Mouse (Mus musculus) left cerebral cortex, adult 2 months (tissue): ENCODE measurements at regions not wholly inside any gene's neighbourhood (a gene's known extent, or its start where the extent isn't known, plus 50 kb on each side); places are given as distances from the start of the nearest gene placed in this dataset.

Experiments used
- DNase-seq, 2 experiments: peaks; one replicate each; pipeline ENCODE4 v3.0.0; 2021 to 2022; ENCODE audit warnings: low spot score in 2 of 2, mixed read lengths in 1 of 2; ENCODE audit errors: extremely low spot score in 1 of 2
- H3K27ac ChIP-seq: fragments of 200-600 bp; 2 replicates; pipeline ENCODE4 v1.8.1; 2022
- H3K4me3 ChIP-seq: fragments of 200-600 bp; 2 replicates; pipeline ENCODE4 v1.8.1; 2022
- CTCF ChIP-seq: fragments of 200-600 bp; IDR thresholded peaks from 2 replicates; pipeline ENCODE4 v1.8.1; 2022; ENCODE audit warnings: antibody characterized with exemption, mild to moderate bottlenecking, moderate library complexity
- intact Hi-C: fragments of 180-260 bp; cut with DNase I; formaldehyde crosslinking; loops from one replicate; pipeline ENCODE4 v1.15.1; 2025

DNA sequence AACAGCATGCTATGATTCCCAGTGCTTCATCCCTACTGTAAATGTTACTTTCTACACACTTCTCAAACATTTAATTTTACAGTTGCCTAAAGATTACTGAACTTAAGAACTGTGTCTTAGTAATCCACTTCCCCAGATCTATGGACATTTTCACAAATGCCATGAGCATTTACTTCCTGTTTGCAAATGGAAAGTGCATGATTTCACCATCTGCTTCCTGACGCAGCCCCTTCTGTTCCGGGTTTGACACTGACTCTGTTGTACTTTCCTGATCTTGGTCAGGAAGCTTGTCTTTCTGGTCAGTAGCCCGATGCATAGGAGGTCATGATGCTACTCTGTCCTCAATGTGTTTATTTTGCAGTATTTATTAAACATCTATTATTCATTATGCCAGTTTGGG lies 493.5 kb downstream of the Htr1b start:
- TF ChIP-seq CTCF = no peak
- no peak overlapping the region for H3K27ac ChIP-seq
- H3K4me3 ChIP-seq = no peak overlapping the region
- intact Hi-C loops = no loop called here
- no peak for DNase-seq

DNA sequence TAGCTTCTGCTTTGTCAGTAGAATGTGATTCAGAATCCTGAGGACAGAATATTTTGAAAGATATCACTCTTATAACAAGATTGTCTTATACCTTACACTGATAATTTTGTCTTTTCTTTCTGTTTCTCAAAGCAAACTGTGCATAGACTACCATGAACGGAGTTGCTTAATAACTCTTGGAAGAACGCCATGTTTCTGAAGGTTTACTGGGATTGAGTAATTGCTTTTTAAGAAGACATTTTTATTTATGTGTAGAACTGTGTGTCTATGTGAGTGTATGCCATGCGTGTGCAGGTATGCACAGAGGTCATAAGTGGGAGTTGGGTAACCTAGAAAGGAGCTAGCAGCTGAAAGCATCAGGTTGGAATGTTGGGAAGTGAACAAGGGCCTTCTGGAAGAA lies 497.3 kb downstream of the Htr1b start:
- H3K27ac ChIP-seq = no peak overlapping the region
- no peak for DNase-seq
- TF ChIP-seq CTCF = no peak
- intact Hi-C loops = no loop called here
- H3K4me3 ChIP-seq = no peak overlapping the region

DNA sequence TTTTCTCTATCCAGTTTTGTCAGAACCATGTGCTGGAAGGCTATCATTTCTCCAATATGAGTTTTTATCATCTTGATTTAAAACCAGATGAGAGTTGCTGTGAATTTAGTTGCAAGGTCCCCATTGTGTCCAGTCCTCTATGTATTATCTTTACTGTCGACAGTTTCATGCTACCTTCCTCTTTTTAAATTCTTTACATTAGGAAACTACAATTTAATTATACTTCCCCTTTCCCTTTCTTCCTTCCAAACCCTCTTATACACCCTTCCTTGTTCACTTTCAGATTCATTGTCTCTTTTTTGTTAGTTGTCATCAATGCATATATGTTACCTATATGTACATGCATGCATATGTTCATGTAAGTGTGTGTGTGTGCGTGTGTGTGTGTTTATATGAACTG lies 520.6 kb downstream of the Htr1b start:
- intact Hi-C loops = no loop called here
- H3K27ac ChIP-seq = no peak overlapping the region
- H3K4me3 ChIP-seq = no peak overlapping the region
- no peak for TF ChIP-seq CTCF
- DNase-seq = no peak

DNA sequence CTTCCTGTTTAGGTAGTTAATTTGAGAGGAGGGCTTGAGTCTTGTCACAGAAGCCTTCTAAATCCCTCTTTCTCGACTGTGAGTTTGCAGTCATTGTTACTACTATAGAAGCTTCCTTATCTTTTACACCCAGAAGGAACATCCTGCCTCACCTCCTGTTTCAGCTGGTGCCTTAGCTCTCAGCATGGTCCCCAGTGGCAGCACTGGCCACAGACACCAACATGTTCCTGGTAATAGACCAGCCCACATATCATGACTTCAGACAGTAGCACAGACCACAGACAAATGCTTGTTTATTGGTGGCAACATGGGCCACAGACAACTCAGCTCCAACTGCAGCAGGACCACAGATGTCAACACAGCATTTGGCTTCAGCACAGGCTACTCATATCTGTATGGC lies 560.4 kb downstream of the Htr1b start:
- Histone ChIP-seq H3K27ac (no peak overlapping the region), H3K4me3 (no peak overlapping the region)
- DNase-seq = no peak
- intact Hi-C loops = no loop called here
- no peak for TF ChIP-seq CTCF

DNA sequence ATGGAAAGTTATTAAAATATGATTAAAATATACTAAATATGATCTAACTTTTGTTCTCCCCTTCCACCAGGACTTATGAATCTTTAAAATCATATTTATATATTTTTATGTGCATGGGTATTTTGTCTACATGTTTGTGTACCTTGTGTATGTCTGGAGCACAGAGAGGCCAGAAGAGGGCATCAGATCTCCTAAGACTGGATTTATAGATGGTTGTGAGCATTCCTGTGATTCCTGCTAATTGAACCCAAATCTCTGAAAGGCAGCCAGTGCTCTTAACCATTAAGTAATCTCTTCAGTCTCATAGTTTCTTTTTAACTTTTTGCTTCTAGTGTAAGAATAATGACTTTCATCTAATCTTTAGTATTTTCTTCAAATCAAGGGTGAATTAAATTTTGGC lies 577.2 kb upstream of the Impg1 start:
- intact Hi-C loops = loop anchor here (10.0 kb wide), 1 partner anchor 582 kb away; no protein-coding TSS in a partner anchor
- no peak; the same call in none of the 2 replicates for TF ChIP-seq CTCF
- Histone ChIP-seq H3K4me3 (no peak overlapping the region), H3K27ac (no peak overlapping the region)
- no peak for DNase-seq

DNA sequence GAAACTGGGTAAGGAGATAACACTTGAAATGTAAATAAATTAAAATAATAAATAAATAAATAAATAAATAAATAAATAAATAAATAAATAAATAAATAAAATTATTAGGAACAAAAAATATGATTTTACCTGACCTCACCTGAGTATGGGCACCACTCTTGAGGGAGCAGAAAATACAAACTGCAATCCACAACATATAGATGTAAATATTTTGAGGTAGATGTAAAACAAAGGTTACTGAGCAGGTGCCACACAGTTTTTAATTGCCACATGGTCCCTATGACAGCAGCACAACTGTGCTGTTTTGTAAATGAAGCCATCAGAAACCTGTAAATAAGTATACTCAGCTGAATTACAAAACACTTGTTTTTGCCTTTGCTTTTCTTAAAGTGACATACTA lies 576.7 kb upstream of the Impg1 start:
- DNase-seq = no peak
- intact Hi-C loops = loop anchor here (10.0 kb wide), 1 partner anchor 583 kb away; no protein-coding TSS in a partner anchor

More for the DNA sequence above, 576.7 kb upstream of the Impg1 start:
- no peak overlapping the region for H3K27ac ChIP-seq
- no peak for TF ChIP-seq CTCF
- H3K4me3 ChIP-seq = no peak overlapping the region
